Mouse (Mus musculus): ENCODE results near the gene Ephb1. TPM values are rescaled to one million over a fixed set of nuclear protein-coding genes. Genes with fewer than 3 reads are reported as not detected.

Ephb1 gene
- polyA plus RNA-seq, 1 experiment from 2014 or later = 6.6 TPM

GRCm38 (mm10) chr9:102315436-102315835 lies 39.1 kb downstream of the Ephb1 start:
- WGBS = 81% methylated on average over 6 of the region's 6 CpGs
- no peak for ATAC-seq
- Histone ChIP-seq H3K9ac (no peak overlapping the region), H3K27me3 (replicated peaks) (no peaks in the 10 kb centered on the region), H3K4me3 (replicated peaks) (no peak overlapping the region), H3K9me3 (no peaks in the 10 kb centered on the region), H3K36me3 (no peaks in the 10 kb centered on the region), H3K27ac (no peak overlapping the region), H3K4me2 (replicated peaks) (no peak overlapping the region), H3K4me1 (replicated peaks) (no peaks in the 10 kb centered on the region)

GRCm38 (mm10) chr9:102314795-102315194 lies 39.7 kb downstream of the Ephb1 start:
- no peak for ATAC-seq

DNA sequence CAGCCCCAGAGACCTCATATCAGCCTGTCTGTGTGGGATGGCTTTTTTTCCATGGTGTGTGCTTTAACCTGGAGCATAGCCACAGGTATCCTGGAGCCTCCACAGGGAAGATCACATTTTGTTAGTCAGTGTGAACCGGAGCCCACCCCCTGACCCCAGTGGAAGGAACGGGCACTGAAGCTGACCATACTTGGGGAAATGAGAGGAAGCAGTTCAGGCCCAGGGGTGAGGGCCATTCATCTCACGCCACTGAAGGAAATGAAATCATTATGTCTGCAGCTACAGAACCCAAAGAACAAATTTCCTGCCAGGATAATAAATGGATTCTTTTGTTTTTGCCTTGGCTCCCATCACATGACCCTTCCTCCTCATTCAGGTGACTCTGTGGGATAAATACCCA lies 44.1 kb downstream of the Ephb1 start:
- H3K4me1 ChIP-seq (replicated peaks) = no peaks in the 10 kb centered on the region
- WGBS = 48% methylated on average over 3 of the region's 3 CpGs
- no peaks in the 10 kb centered on the region for H3K36me3 ChIP-seq
- no peak for ATAC-seq
- no peak overlapping the region for H3K4me3 ChIP-seq (replicated peaks)
- H3K9me3 ChIP-seq = no peaks in the 10 kb centered on the region
- no peaks in the 10 kb centered on the region for H3K27me3 ChIP-seq (replicated peaks)
- H3K27ac ChIP-seq = no peak overlapping the region
- H3K4me2 ChIP-seq (replicated peaks) = no peak overlapping the region
- H3K9ac ChIP-seq = no peak overlapping the region

More at GRCm38 (mm10) chr9:102314795-102315194, 39.7 kb downstream of the Ephb1 start:
- Histone ChIP-seq H3K27ac (no peak overlapping the region), H3K9me3 (no peaks in the 10 kb centered on the region), H3K4me1 (replicated peaks) (no peaks in the 10 kb centered on the region), H3K9ac (no peak overlapping the region), H3K36me3 (no peaks in the 10 kb centered on the region), H3K27me3 (replicated peaks) (no peaks in the 10 kb centered on the region), H3K4me3 (replicated peaks) (no peak overlapping the region), H3K4me2 (replicated peaks) (no peak overlapping the region)
- 90% methylated on average over 1 of the region's 1 CpGs for WGBS

DNA sequence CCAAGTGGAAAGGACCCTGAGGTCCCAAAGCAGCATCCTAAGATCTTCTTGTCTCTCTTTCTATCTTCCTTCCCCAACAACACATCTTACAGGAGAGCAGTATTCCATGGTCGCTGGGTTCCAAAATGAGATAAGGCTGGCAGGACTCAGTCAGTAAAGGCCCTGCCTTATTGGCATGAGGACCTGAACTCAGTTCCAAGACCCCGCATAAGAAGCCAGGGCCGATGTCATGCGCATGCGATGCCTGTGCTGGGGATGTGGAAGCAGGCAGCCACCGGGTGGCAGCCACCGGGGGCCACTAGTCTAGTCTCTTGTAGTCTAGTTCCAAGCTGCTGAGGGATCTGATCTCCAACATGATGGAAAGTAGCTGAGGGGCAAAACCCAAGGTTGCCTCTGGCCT lies 45.2 kb downstream of the Ephb1 start:
- Histone ChIP-seq H3K9me3 (no peaks in the 10 kb centered on the region), H3K27me3 (replicated peaks) (no peaks in the 10 kb centered on the region), H3K27ac (no peak overlapping the region), H3K4me1 (replicated peaks) (no peaks in the 10 kb centered on the region), H3K4me2 (replicated peaks) (no peak overlapping the region), H3K36me3 (no peaks in the 10 kb centered on the region), H3K4me3 (replicated peaks) (no peak overlapping the region), H3K9ac (no peak overlapping the region)
- no peak for ATAC-seq
- WGBS = 94% methylated on average over 7 of the region's 7 CpGs

GRCm38 (mm10) chr9:102307656-102308055 lies 46.8 kb downstream of the Ephb1 start:
- H3K27me3 ChIP-seq (replicated peaks) = no peaks in the 10 kb centered on the region
- no peak overlapping the region for H3K4me2 ChIP-seq (replicated peaks)
- H3K9ac ChIP-seq = no peak overlapping the region
- no peak for ATAC-seq
- H3K4me3 ChIP-seq (replicated peaks) = no peak overlapping the region
- no peak overlapping the region for H3K27ac ChIP-seq
- H3K36me3 ChIP-seq = no peaks in the 10 kb centered on the region
- no peaks in the 10 kb centered on the region for H3K4me1 ChIP-seq (replicated peaks)
- WGBS = 53% methylated on average over 4 of the region's 4 CpGs
- no peaks in the 10 kb centered on the region for H3K9me3 ChIP-seq

DNA sequence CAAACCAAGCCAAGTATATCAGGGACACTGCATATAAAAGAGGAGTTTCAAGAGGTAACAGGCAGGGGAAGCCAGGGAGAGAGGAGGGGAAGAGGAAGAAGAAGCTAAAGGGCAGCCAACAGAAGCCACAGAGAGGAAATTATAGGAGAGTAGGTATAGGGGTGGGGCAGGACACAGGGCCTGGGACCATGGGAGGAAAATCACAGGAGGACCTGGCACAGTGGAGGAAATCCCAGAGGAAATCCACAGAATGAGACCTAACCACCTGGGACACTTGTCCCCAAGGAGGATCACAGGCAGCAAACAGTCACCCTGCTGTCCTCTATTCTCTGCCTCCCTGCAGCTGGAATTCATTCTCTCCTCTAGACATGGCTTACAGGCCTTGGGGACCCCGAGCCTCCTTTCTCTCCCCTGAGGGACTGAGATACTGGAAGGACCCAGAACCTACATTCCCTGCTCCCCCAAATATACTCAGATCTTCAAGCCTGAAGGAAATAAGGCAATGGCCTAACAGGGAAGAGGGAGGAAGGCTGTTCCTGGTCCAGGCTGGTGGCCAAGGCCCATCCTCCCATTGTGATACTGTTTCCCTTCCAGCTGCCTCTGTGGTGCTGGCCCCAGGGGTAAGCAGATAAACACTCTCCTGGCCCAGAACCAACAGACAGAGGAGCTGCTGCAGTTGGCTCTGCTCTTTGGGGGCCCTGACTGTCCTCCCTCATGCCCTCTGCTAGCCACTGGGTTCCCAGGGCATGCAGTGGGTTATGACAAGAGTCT lies 47.7 kb downstream of the Ephb1 start:
- Histone ChIP-seq H3K9ac (no peak overlapping the region), H3K9me3 (no peaks in the 10 kb centered on the region), H3K27ac (no peak overlapping the region), H3K4me2 (replicated peaks) (no peak overlapping the region), H3K4me1 (replicated peaks) (no peaks in the 10 kb centered on the region), H3K4me3 (replicated peaks) (no peak overlapping the region), H3K36me3 (no peaks in the 10 kb centered on the region), H3K27me3 (replicated peaks) (no peaks in the 10 kb centered on the region)
- ATAC-seq = no peak
- 73% methylated on average over 1 of the region's 1 CpGs for WGBS

- Histone ChIP-seq H3K9me3 (no peaks in the 10 kb centered on the region), H3K4me3 (replicated peaks) (no peak overlapping the region), H3K9ac (no peak overlapping the region), H3K4me2 (replicated peaks) (no peak overlapping the region), H3K4me1 (replicated peaks) (no peaks in the 10 kb centered on the region), H3K27me3 (replicated peaks) (no peaks in the 10 kb centered on the region), H3K36me3 (no peaks in the 10 kb centered on the region), H3K27ac (no peak overlapping the region)
- WGBS = 85% methylated on average over 7 of the region's 7 CpGs
- ATAC-seq = no peak
Measured at GRCm38 (mm10) chr9:102305432-102306100, 48.9 kb downstream of the Ephb1 start.

DNA sequence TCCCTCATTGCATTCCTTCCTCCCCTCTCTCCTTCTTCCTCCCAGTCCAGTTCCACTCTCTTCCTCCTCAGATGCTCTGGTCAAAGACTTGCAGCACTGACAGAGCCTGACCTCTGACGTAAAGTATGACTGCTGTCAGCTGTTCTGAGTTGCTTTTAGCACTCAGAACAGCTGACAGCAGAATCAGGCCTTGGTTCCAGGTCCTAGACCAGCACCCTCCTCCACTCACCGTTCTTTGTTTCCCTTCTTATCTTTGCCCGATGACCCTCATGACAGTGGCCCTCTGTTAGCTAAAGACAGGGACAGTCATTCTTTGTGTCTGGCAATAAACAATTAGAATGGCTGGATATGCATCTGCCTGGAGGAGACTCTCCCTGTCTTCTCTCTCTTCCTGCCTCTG lies 49.7 kb downstream of the Ephb1 start:
- Histone ChIP-seq H3K9ac (no peak overlapping the region), H3K4me1 (replicated peaks) (no peaks in the 10 kb centered on the region), H3K27me3 (replicated peaks) (no peaks in the 10 kb centered on the region), H3K4me2 (replicated peaks) (no peak overlapping the region), H3K4me3 (replicated peaks) (no peak overlapping the region), H3K9me3 (no peaks in the 10 kb centered on the region), H3K27ac (no peak overlapping the region), H3K36me3 (no peaks in the 10 kb centered on the region)
- ATAC-seq = no peak
- 32% methylated on average over 3 of the region's 3 CpGs for WGBS

DNA sequence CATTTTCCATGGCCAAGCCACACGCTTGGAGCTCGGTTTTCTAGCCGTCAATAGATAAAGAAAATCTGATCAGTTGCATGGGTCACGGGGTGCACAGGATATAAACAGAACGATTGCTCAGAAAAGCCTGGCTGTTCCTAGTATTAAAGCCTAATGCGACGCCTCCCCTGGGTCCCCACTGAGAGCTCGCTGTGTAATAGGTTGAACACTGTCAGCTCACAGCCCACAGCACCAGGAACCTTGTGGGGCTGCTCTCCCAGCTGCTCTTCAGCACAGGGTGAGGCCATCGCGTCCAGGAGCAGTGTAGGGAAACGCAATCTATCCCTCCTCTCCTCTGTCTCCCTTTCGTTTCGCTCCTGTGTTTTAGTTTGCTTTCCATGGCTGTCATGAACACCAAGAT lies 50.6 kb downstream of the Ephb1 start:
- H3K9ac ChIP-seq = no peak overlapping the region
- 56% methylated on average over 13 of the region's 13 CpGs for WGBS
- H3K4me3 ChIP-seq (replicated peaks) = no peak overlapping the region
- no peaks in the 10 kb centered on the region for H3K4me1 ChIP-seq (replicated peaks)
- no peak overlapping the region for H3K27ac ChIP-seq
- H3K36me3 ChIP-seq = no peaks in the 10 kb centered on the region
- no peaks in the 10 kb centered on the region for H3K9me3 ChIP-seq
- no peaks in the 10 kb centered on the region for H3K27me3 ChIP-seq (replicated peaks)
- H3K4me2 ChIP-seq (replicated peaks) = no peak overlapping the region
- no peak for ATAC-seq

DNA sequence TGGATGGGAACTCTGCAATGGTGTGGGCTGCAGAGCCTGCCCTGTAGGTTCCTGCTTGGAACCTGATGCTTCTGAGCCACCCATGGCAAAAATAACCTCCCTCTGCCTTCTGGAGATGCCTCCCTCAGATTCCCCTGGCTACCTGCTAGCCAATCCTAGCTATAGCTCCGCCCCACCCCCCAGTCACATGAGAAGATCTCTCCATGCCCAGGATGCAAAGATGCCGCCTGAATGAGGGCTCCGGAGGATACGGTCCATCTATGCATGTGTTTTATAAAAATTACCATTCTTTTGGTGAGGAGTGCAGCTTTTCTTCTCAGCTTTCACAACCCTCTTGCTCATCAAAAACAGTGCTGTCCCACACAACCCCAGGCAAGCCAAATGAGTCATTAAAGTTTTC lies 53.5 kb downstream of the Ephb1 start:
- no peaks in the 10 kb centered on the region for H3K9me3 ChIP-seq
- no peak overlapping the region for H3K9ac ChIP-seq
- no peak overlapping the region for H3K27ac ChIP-seq
- H3K4me3 ChIP-seq (replicated peaks) = no peak overlapping the region
- no peaks in the 10 kb centered on the region for H3K4me1 ChIP-seq (replicated peaks)
- no peak for ATAC-seq
- H3K36me3 ChIP-seq = no peaks in the 10 kb centered on the region
- no peak overlapping the region for H3K4me2 ChIP-seq (replicated peaks)
- WGBS = 88% methylated on average over 4 of the region's 4 CpGs
- no peaks in the 10 kb centered on the region for H3K27me3 ChIP-seq (replicated peaks)

DNA sequence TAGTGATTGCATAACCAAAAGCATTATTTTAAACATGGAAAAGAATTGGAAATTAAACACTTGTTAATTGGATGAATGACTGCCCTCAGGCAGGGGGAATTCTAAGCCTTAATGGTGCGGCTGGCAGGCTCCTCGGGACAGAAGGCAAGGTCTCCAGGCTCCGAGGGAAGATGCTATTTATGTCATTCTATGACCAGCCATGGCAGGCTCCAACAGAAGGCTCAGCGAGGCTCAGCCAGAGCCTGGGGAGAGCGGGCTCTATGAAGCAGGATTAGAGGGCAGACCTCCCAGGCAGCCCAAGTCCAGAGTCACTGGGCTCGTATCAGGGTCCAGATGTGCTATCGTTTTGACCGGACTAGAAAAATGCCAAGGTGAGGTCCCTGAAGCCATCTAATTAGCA lies 55.8 kb downstream of the Ephb1 start:
- Histone ChIP-seq H3K9me3 (no peaks in the 10 kb centered on the region), H3K4me1 (replicated peaks) (no peaks in the 10 kb centered on the region), H3K27ac (no peak overlapping the region), H3K27me3 (replicated peaks) (no peaks in the 10 kb centered on the region), H3K4me2 (replicated peaks) (no peak overlapping the region), H3K4me3 (replicated peaks) (no peak overlapping the region), H3K36me3 (no peaks in the 10 kb centered on the region), H3K9ac (no peak overlapping the region)
- no peak for ATAC-seq
- 78% methylated on average over 8 of the region's 8 CpGs for WGBS

DNA sequence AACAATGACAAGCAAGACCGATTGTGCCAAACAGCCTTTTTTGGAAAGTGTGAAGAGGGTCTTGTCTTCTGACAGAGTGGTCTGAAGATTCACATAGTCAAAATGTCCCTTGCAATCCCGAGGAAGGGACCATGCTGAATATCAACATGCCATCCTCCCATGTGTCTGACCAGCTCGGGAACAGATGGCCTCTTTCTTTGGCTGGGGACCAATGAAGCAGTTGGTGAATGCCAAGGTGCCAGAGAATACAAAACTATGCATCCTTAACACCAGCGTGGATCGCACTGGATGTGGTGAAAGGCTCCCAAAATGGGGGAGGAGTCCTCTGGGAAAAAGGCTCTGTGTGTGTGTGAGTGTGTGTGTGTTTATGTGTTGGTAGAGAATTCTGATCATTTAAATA lies 56.5 kb downstream of the Ephb1 start:
- ATAC-seq = no peak
- no peaks in the 10 kb centered on the region for H3K27me3 ChIP-seq (replicated peaks)
- H3K4me3 ChIP-seq (replicated peaks) = no peak overlapping the region
- H3K9me3 ChIP-seq = no peaks in the 10 kb centered on the region
- no peaks in the 10 kb centered on the region for H3K4me1 ChIP-seq (replicated peaks)
- no peak overlapping the region for H3K4me2 ChIP-seq (replicated peaks)
- 83% methylated on average over 5 of the region's 5 CpGs for WGBS
- no peak overlapping the region for H3K27ac ChIP-seq
- H3K9ac ChIP-seq = no peak overlapping the region
- H3K36me3 ChIP-seq = no peaks in the 10 kb centered on the region

GRCm38 (mm10) chr9:102297176-102297575 lies 57.3 kb downstream of the Ephb1 start:
- no peak for ATAC-seq

More at GRCm38 (mm10) chr9:102297176-102297575, 57.3 kb downstream of the Ephb1 start:
- no peak overlapping the region for H3K4me3 ChIP-seq (replicated peaks)
- no peaks in the 10 kb centered on the region for H3K27me3 ChIP-seq (replicated peaks)
- H3K27ac ChIP-seq = no peak overlapping the region
- no peaks in the 10 kb centered on the region for H3K4me1 ChIP-seq (replicated peaks)
- no peak overlapping the region for H3K4me2 ChIP-seq (replicated peaks)
- no peaks in the 10 kb centered on the region for H3K36me3 ChIP-seq
- H3K9me3 ChIP-seq = no peaks in the 10 kb centered on the region
- WGBS = 68% methylated on average over 3 of the region's 3 CpGs
- no peak overlapping the region for H3K9ac ChIP-seq
